Mouse (Mus musculus) bone marrow, adult 2 months (tissue): ENCODE data around the gene Ankrd22. TPM values are rescaled to one million over a fixed set of nuclear protein-coding genes. Genes with fewer than 3 reads are reported as not detected.

Source experiments
- H3K27ac ChIP-seq: fragments of 200-500 bp; 2 replicates; pipeline ENCODE4 v1.5.1; 2012; ENCODE audit warnings: low read depth, mild to moderate bottlenecking, control low read depth, inconsistent platforms, low read length; ENCODE audit not compliant: control insufficient read depth, poor library complexity, insufficient read depth
- H3K4me1 ChIP-seq: fragments of 200-500 bp; 2 replicates; pipeline ENCODE4 v1.6.1; 2011; ENCODE audit warnings: low read length; ENCODE audit not compliant: control insufficient read depth, insufficient read depth
- H3K4me3 ChIP-seq: fragments of 200-500 bp; replicated peaks from 2 replicates; pipeline ENCODE3; 2011; ENCODE audit warnings: mild to moderate bottlenecking, low read depth, low read length, control low read depth; ENCODE audit not compliant: control insufficient read depth
- CTCF ChIP-seq: fragments of 200-500 bp; IDR thresholded peaks from 2 replicates; pipeline ENCODE4 v1.5.1; 2011; ENCODE audit warnings: low read length, control low read depth; ENCODE audit not compliant: control insufficient read depth, insufficient read depth
- POLR2A ChIP-seq: fragments of 200-500 bp; IDR thresholded peaks from 2 replicates; pipeline ENCODE4 v1.6.1; 2011; ENCODE audit warnings: low read depth, mild to moderate bottlenecking, control low read depth, low read length, borderline replicate concordance; ENCODE audit not compliant: control insufficient read depth
- WGBS: fragments of 180-500 bp; shearing (Covaris S2); methylation state at CpG from one replicate; pipeline ENCODE4 v1.1.7; 2018; 5-methylcytosine and 5-hydroxymethylcytosine counted together
- polyA plus RNA-seq: library from polyadenylated mRNA; stranded (reverse); fragments of >200 nt; gene quantifications from 2 replicates; pipeline ENCODE4 v1.2.4, GENCODE M21; 2011; ENCODE audit warnings: low replicate concordance; ENCODE audit not compliant: missing spikeins, insufficient read depth, insufficient read length

The Ankrd22 gene
- polyA plus RNA-seq, 1 experiment = 18.6 TPM

DNA sequence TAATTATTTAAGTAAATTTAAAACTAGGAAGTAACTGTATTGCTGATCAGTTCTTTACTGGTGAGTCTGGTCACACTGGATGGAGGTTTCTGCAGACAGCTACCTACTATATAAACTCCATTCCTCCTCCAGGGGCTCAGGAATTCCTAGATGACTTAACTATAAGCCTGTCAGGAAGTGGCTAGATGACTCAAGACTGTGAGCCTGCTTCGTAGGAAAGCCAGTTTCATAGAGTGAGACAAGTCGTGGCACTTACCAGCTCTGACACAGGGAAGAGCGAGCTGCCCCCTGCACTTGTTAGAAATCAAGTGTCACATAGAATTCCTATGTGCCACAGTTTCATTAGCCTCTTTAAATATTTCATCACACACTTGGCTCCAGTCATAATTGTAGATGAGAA, 5.3 kb upstream of the Ankrd22 start:
- WGBS = 22% methylated on average over 3 of the region's 3 CpGs
- H3K4me3 ChIP-seq = no peak overlapping the region
- H3K27ac ChIP-seq = no peak overlapping the region
- peaks cover 3% of the 10 kb centered on the region; the same call in 1 of the 2 replicates for H3K4me1 ChIP-seq
- TF ChIP-seq CTCF = no peak
- TF ChIP-seq POLR2A = no peak

DNA sequence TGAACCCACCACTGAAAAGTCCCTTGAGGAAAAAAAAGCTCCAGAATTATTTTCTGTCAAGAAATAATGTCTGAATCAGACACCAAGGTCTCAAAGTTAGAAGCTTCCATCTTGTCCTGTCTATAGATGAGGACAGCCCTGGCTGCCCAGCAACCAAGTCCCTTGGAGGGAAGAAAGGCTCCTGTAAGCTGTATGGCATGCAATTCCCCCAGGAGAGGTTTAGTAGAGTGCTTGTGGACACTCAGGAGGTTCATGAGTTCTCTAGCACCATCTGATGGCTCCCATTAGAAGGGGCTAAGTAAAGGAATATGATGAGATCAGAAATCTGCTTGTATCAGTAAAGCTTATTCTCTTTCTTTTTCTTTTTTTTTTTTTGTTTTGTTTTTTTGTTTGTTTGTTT, 3.3 kb upstream of the Ankrd22 start:
- Histone ChIP-seq H3K27ac (no peak overlapping the region), H3K4me1 (peaks cover 3% of the 10 kb centered on the region; the same call in 1 of the 2 replicates), H3K4me3 (no peak overlapping the region)
- no peak for TF ChIP-seq CTCF
- no peak for TF ChIP-seq POLR2A

DNA sequence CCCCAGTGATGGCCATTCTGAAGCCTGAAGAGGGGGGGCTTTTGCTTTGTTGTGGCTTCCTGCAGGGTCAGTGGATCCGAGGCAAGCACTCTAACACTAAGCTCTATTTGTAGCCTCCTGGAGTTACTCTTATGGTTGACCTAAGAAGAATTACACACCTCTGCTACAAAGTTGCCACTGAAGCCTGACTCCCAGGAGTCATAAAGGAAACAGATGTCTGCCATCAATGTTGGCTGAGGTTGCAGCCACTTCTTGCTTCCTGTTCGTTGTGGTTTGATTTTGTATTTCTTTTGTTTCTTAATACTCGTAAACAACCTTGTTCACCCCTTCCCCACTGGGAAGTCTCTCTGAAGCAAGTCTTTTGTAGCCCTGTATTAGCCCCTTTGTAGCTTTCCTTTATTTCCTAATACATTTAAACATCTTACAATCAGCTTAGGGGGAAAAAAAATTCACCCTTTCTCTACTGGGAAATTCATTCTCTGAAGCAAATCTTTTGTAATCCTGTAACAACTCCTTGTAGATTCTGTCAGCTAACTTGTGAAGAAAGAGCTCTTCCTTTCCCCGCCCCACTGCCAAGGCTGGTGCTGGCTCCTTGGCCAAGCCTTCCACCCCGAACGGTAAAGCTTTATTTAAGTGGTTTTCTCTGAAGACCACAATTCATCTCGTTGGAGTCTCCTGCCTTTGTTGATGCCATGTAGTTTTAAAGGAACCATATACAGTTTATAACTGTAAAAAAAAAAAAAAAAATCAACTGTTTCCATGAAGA, 2.2 kb upstream of the Ankrd22 start:
- WGBS = 2% methylated on average over 7 of the region's 7 CpGs
- Histone ChIP-seq H3K4me1 (peaks cover 3% of the 10 kb centered on the region; the same call in 1 of the 2 replicates), H3K4me3 (no peak overlapping the region), H3K27ac (peak overlapping the region; percentile 79; the same call in 1 of the 2 replicates)
- TF ChIP-seq CTCF (no peak), POLR2A (no peak)

DNA sequence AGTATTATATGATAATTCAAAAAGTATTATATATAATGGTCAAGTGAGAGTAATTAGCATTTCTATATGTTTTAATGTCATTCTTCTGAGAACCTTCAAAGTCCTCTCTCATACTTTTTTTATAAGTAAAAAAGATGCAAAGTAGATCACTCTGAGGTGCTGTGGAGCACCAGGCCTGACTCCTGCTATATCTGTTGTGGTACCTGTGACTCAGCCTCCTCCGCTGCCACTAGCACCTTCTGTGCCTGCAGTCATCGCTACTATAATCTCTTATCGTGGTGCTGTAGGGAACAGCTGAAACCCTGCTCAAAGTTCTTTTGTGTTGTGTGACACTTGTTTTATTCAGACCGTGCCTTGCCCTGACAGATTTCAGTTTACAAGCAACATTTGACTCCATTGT, 533 bp upstream of the Ankrd22 start:
- no peak overlapping the region for H3K4me3 ChIP-seq
- TF ChIP-seq POLR2A = no peak
- no peak for TF ChIP-seq CTCF
- no peak overlapping the region for H3K27ac ChIP-seq
- peaks cover 4% of the 10 kb centered on the region; the same call in 1 of the 2 replicates for H3K4me1 ChIP-seq
- WGBS = 78% methylated on average over 4 of the region's 4 CpGs

DNA sequence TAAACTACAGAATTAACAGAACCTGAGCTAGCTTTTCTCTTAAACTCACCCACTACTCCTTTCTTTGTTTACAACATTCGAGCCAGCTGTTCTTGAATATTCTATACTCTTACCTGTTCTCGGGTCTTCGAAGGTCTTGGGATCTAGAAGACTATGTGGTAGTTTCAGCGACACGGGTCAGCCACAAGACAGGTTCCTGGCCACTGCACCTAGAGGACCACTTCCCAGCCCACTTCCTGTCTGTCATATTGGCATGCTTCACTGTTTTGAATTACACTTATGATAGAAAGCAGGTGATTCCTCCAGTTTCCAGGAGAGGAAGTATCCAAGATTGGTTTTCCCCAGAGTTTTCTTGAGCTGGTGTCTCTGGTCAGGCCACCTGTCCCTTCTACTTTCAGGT, 3.2 kb downstream of the Ankrd22 start:
- TF ChIP-seq CTCF = no peak
- no peak for TF ChIP-seq POLR2A
- Histone ChIP-seq H3K4me1 (peaks cover 3% of the 10 kb centered on the region; the same call in 1 of the 2 replicates), H3K4me3 (no peak overlapping the region), H3K27ac (no peak overlapping the region)
- 35% methylated on average over 5 of the region's 5 CpGs for WGBS

DNA sequence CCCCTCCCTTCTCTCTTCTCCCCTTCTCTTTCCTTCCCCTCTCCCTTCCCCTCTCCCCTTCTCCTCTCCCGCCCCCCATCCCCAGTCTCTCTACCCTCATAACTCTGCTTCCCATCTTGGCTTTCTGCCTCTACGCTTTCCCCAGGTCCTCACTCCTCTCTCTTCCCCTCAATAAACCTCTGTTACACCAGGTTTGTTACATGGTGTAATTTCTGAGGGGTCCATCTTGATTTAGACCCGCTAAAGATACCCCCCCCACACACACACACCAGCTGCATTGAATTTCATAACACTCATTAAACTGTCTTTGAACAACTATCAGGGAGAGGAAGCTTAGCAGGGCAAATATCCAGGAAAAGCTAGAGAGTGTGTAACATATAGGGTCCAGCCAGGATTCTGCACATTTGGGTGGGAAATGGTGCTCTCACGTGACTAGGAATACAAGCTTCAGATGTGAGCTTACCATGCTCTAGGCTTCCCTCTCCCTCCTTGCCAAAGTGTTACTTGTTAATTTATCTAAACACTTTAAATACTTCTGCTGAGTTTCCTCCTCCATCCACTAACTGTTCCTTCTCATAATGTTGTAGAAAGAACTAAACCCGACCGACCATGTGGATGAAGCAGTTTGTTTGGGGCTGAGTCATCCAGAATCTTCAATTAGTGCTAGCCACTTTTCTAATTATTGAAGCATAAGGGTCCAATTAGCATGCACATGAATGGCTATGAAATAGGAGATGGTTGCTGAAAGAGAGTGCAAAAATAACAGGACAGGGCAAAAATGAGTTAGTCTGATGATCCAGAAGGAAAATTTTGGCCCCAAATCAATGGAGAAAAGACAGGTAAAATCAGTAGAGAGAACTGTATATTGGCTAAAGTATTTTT, 12.3 kb downstream of the Ankrd22 start:
- no peaks in the 10 kb centered on the region for H3K4me1 ChIP-seq
- no peak overlapping the region for H3K27ac ChIP-seq
- no peak overlapping the region for H3K4me3 ChIP-seq
- no peak for TF ChIP-seq CTCF
- TF ChIP-seq POLR2A = no peak
- 48% methylated on average over 6 of the region's 6 CpGs for WGBS

DNA sequence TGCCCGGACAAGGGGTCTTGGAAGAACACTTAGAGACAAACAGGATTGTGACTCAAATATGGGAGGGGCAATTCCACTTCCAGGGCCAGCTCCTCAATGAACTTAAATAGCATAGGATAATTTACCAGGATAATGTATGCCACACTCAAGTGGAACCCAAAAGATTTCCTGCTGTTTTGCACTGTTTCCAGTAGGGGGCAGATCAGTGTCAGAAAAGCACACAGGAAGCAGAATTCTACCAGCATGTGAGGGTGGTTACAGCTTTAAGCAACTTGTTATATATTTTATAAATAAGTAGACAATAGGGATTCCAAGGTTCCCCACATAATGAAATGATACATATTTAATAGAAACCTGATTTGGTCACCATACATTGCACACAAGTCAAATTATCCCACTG, 13.9 kb downstream of the Ankrd22 start:
- TF ChIP-seq CTCF = no peak
- no peak for TF ChIP-seq POLR2A
- WGBS = 76% methylated on average over 1 of the region's 1 CpGs
- Histone ChIP-seq H3K27ac (no peak overlapping the region), H3K4me3 (no peak overlapping the region), H3K4me1 (no peaks in the 10 kb centered on the region)

DNA sequence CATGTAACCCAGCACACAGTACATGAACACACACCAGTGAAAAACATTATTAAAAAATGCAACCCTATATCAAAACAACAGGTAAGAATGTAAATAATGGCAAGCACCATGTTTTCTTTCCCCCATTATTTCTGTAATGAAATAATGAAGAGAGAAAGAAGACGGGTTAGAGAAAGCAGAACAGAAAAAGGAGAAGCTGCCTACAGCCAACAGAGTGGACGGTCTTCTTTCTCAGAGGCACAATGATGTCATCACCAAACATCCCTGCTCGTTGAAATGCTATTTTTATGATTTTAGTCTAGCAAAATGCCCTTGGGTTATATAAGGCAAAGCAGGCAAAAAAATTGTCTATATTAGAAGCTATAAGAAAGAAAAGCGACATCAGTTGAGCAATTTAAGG, 17.4 kb downstream of the Ankrd22 start:
- Histone ChIP-seq H3K4me1 (no peaks in the 10 kb centered on the region), H3K27ac (no peak overlapping the region), H3K4me3 (no peak overlapping the region)
- TF ChIP-seq CTCF (no peak), POLR2A (no peak)
- 18% methylated on average over 4 of the region's 4 CpGs for WGBS
